Mouse (Mus musculus) E14TG2a.4 (cell line): ENCODE measurements around the gene Gm13288.
"Not testable (repeated sequence)": the region's sequence is repeated elsewhere in the genome, so short reads cannot be mapped to it uniquely, and the experiment has no call there.

ENCODE experiments used
- CTCF ChIP-seq: conservative IDR thresholded peaks from 2 replicates; pipeline ENCODE4 v1.5.1; 2014; ENCODE audit warnings: low read length
- NANOG ChIP-seq: IDR thresholded peaks from 2 replicates; pipeline ENCODE4 v1.6.1; 2014; ENCODE audit warnings: borderline replicate concordance, low read length, mixed read lengths
- POU5F1 ChIP-seq: IDR thresholded peaks from 2 replicates; pipeline ENCODE4 v1.6.1; 2014; ENCODE audit warnings: low read length, borderline replicate concordance

GRCm38 (mm10) chr4:88759610-88760268, 45.6 kb upstream of the Gm13288 start, which contains the start of gene Gm13283:
- TF ChIP-seq CTCF, NANOG, POU5F1: not testable (repeated sequence)
